In the genomic region with DNA sequence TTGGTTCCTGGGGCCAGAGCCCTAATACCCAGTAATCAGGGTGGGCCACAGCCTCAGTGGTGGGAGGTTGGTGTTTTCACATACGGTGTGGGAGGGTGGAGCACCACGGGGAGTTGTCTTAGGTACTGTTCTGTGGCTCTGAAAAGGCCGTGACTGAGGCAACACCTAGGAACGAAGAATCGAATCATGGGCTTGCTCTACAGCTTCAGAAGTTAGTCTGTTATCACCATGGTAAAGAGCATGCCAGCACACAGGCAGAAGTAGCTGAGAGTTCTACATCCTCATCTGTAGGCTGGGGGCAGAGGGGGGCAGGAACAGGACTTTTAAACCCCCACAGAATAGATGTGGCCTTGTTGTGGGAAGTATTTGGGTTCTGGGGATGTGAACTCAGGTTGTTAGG, we compare ENCODE assay signal across 16 mouse cellular contexts.
DNase-seq lines count a peak whose midpoint lies in the region; ATAC-seq and TF ChIP-seq lines count a peak whose summit lies in the region.
"Had no signal": no experiment of that assay in that cellular context is flagged by ENCODE, and none has a peak within 500 bp of the region (broad histone marks: within the 10 kb centered on the region; RNA-seq: fewer than 3 reads in every experiment).

No protein-coding gene starts in this region.

- TF ChIP-seq EP300 in stomach, postnatal 0 days (optimal IDR thresholded peaks at IDR 0.05) = no peak

- no peaks in the 10 kb centered on the region for H3K36me3 ChIP-seq in intestine, embryonic 15.5 days
- no peaks in the 10 kb centered on the region for H3K36me3 ChIP-seq in intestine, embryonic 16.5 days (ENCODE audit: control insufficient read depth, insufficient read depth, low read length)
- H3K36me3 ChIP-seq in spleen, adult 2 months (ENCODE audit: control insufficient read depth, insufficient read depth, low read length) = no peaks in the 10 kb centered on the region
- H3K36me3 ChIP-seq in intestine, postnatal 0 days (ENCODE audit: control insufficient read depth, insufficient read depth) = no peaks in the 10 kb centered on the region
- no peaks in the 10 kb centered on the region for H3K36me3 ChIP-seq in stomach, postnatal 0 days (ENCODE audit: control insufficient read depth, insufficient read depth, low read length)
- H3K36me3 ChIP-seq: forebrain, embryonic 12.5 days; hindbrain, embryonic 12.5 days; neural tube, embryonic 13.5 days had no signal

- H3K9ac ChIP-seq in intestine, embryonic 15.5 days = no peak overlapping the region
- H3K9ac ChIP-seq in intestine, embryonic 16.5 days (ENCODE audit: low read depth, low read length) = no peak overlapping the region
- no peak overlapping the region for H3K9ac ChIP-seq in intestine, postnatal 0 days (ENCODE audit: low read depth, low read length)
- no peak overlapping the region for H3K9ac ChIP-seq in stomach, postnatal 0 days (ENCODE audit: low read length)
- H3K9ac ChIP-seq: forebrain, embryonic 12.5 days; liver, embryonic 14.5 days; neural tube, embryonic 13.5 days had no signal

- peaks cover 27% of the 10 kb centered on the region for H3K4me1 ChIP-seq in intestine, embryonic 15.5 days (replicated peaks)
- peaks cover 28% of the 10 kb centered on the region for H3K4me1 ChIP-seq in intestine, embryonic 16.5 days (ENCODE audit: control insufficient read depth, insufficient read depth, low read length)
- peaks cover 45% of the 10 kb centered on the region for H3K4me1 ChIP-seq in spleen, adult 2 months (ENCODE audit: control insufficient read depth, insufficient read depth, insufficient read length)
- no peaks in the 10 kb centered on the region; the same call in 1 of the 2 replicates for H3K4me1 ChIP-seq in intestine, postnatal 0 days (replicated peaks; ENCODE audit: control insufficient read depth, insufficient read depth, low read length)
- H3K4me1 ChIP-seq in stomach, postnatal 0 days (replicated peaks; ENCODE audit: control insufficient read depth, insufficient read depth) = peaks cover 13% of the 10 kb centered on the region

- TF ChIP-seq POLR2A in spleen, adult 2 months (IDR thresholded peaks at IDR 0.05; ENCODE audit: low read depth, low read length) = no peak

- ATAC-seq in intestine, embryonic 15.5 days = no peak
- no peak for ATAC-seq in intestine, embryonic 16.5 days
- ATAC-seq in intestine, postnatal 0 days = no peak
- ATAC-seq in stomach, postnatal 0 days (ENCODE audit: low FRiP score, low TSS enrichment) = peak; percentile 15; the same call in 1 of the 2 replicates

- H3K27ac ChIP-seq in intestine, embryonic 15.5 days = no peak overlapping the region
- H3K27ac ChIP-seq in intestine, embryonic 16.5 days (ENCODE audit: low read length) = no peak overlapping the region
- H3K27ac ChIP-seq in spleen, adult 2 months (ENCODE audit: insufficient read depth, low read length) = peak overlapping the region; percentile 56
- no peak overlapping the region for H3K27ac ChIP-seq in intestine, postnatal 0 days (ENCODE audit: low read depth, low read length)
- H3K27ac ChIP-seq in stomach, postnatal 0 days (replicated peaks) = peak overlapping the region; percentile 78
- H3K27ac ChIP-seq: hindbrain, embryonic 12.5 days; liver, embryonic 14.5 days had no signal

- no peaks in the 10 kb centered on the region for H3K27me3 ChIP-seq in intestine, embryonic 15.5 days (replicated peaks)
- no peaks in the 10 kb centered on the region for H3K27me3 ChIP-seq in intestine, embryonic 16.5 days (replicated peaks; ENCODE audit: control insufficient read depth, insufficient read depth, low read length)
- H3K27me3 ChIP-seq in spleen, adult 2 months (ENCODE audit: control insufficient read depth, insufficient read depth, low read length) = no peaks in the 10 kb centered on the region
- no peaks in the 10 kb centered on the region for H3K27me3 ChIP-seq in intestine, postnatal 0 days (replicated peaks; ENCODE audit: control insufficient read depth, insufficient read depth, low read length)
- H3K27me3 ChIP-seq in stomach, postnatal 0 days (ENCODE audit: control insufficient read depth, insufficient read depth, low read length) = no peaks in the 10 kb centered on the region
- H3K27me3 ChIP-seq: forebrain, embryonic 12.5 days; hindbrain, embryonic 12.5 days; megakaryocyte, embryonic 14.5 days; neural tube, embryonic 13.5 days had no signal

- H3K4me2 ChIP-seq in intestine, embryonic 15.5 days (replicated peaks) = 0 out of 2 replicates have a peak overlapping the region, but pooled peaks have one; percentile 9
- no peak overlapping the region for H3K4me2 ChIP-seq in intestine, embryonic 16.5 days (ENCODE audit: low read depth, low read length)
- H3K4me2 ChIP-seq in intestine, postnatal 0 days (replicated peaks; ENCODE audit: low read depth) = peak overlapping the region; percentile 32; the same call in 1 of the 2 replicates
- peak overlapping the region; percentile 36 for H3K4me2 ChIP-seq in stomach, postnatal 0 days (replicated peaks; ENCODE audit: low read depth)
- H3K4me2 ChIP-seq: forebrain, embryonic 12.5 days; hindbrain, embryonic 12.5 days; neural tube, embryonic 13.5 days had no signal

- 88% methylated on average over 5 of the region's 5 CpGs for WGBS in intestine, embryonic 15.5 days
- 70% methylated on average over 5 of the region's 5 CpGs for WGBS in intestine, embryonic 16.5 days
- 45% methylated on average over 5 of the region's 5 CpGs for WGBS in spleen, adult 2 months
- WGBS in intestine, postnatal 0 days = 71% methylated on average over 5 of the region's 5 CpGs
- WGBS in stomach, postnatal 0 days = 54% methylated on average over 5 of the region's 5 CpGs

- no peak overlapping the region for H3K4me3 ChIP-seq in intestine, embryonic 15.5 days (replicated peaks)
- no peak overlapping the region for H3K4me3 ChIP-seq in intestine, embryonic 16.5 days (ENCODE audit: low read length)
- H3K4me3 ChIP-seq in spleen, adult 2 months (ENCODE audit: extremely low read depth, insufficient read depth, insufficient read length) = no peak overlapping the region
- no peak overlapping the region for H3K4me3 ChIP-seq in intestine, postnatal 0 days (ENCODE audit: low read depth, low read length)
- no peak overlapping the region for H3K4me3 ChIP-seq in stomach, postnatal 0 days (ENCODE audit: low read depth, low read length)
- H3K4me3 ChIP-seq: forebrain, embryonic 12.5 days; hindbrain, embryonic 12.5 days; megakaryocyte, embryonic 14.5 days; neural tube, embryonic 13.5 days had no signal

- no peak for TF ChIP-seq CTCF in spleen, adult 2 months (IDR thresholded peaks at IDR 0.05; ENCODE audit: extremely low read depth, insufficient read depth, insufficient read length, insufficient replicate concordance)
- no peak for TF ChIP-seq CTCF in intestine, postnatal 0 days (IDR thresholded peaks at IDR 0.05; ENCODE audit: low read depth)
- no peak for TF ChIP-seq CTCF in stomach, postnatal 0 days (IDR thresholded peaks at IDR 0.05; ENCODE audit: low read depth)

- H3K9me3 ChIP-seq in intestine, embryonic 15.5 days = no peaks in the 10 kb centered on the region
- no peaks in the 10 kb centered on the region for H3K9me3 ChIP-seq in intestine, embryonic 16.5 days (ENCODE audit: control insufficient read depth, low read length)
- H3K9me3 ChIP-seq in intestine, postnatal 0 days (ENCODE audit: control insufficient read depth) = no peaks in the 10 kb centered on the region
- H3K9me3 ChIP-seq in stomach, postnatal 0 days (ENCODE audit: control insufficient read depth, low read length) = no peaks in the 10 kb centered on the region
- H3K9me3 ChIP-seq: forebrain, embryonic 12.5 days; hindbrain, embryonic 12.5 days; megakaryocyte, embryonic 14.5 days; neural tube, embryonic 13.5 days had no signal

- intact Hi-C loops in left cerebral cortex, postnatal 4 days (cut with DNase I) = no loop called here

- no peak for DNase-seq in spleen, adult 2 months (ENCODE audit: low read depth in 1 of 2, low spot score in 2 of 2)
- DNase-seq in spleen, postnatal 36 days (ENCODE audit: low spot score in 2 of 2) = no peak
- DNase-seq in stomach, postnatal 0 days (ENCODE audit: low spot score) = no peak
- no peak for DNase-seq in left cerebral cortex, postnatal 4 days
- DNase-seq: cerebellum, adult 9-10 months; heart, adult 18-20 months; layer of hippocampus, postnatal 36 days; right cerebral cortex, postnatal 14 days had no signal

Comparison
In these comparisons a context has a peak if more than half of its experiments do, and no peak if none do; other contexts are left out.
1. H3K27ac ChIP-seq: peak in spleen, adult 2 months (single experiment) and stomach, postnatal 0 days (single experiment); none in intestine, embryonic 15.5 days (single experiment), intestine, embryonic 16.5 days (single experiment) and intestine, postnatal 0 days (single experiment).